Mouse (Mus musculus): ENCODE results near the gene Defb43. TPM values are rescaled to one million over a fixed set of nuclear protein-coding genes. Genes with fewer than 3 reads are reported as not detected.

The Defb43 gene
- polyA plus RNA-seq, 1 experiment from 2014 or later, result not detected

GRCm38 (mm10) chr14:63013082-63013481 lies 1.5 kb downstream of the Defb43 start:
- H3K27ac ChIP-seq, result no peak overlapping the region
- H3K9me3 ChIP-seq (replicated peaks), result no peaks in the 10 kb centered on the region
- H3K27me3 ChIP-seq, result no peaks in the 10 kb centered on the region
- no peak overlapping the region for H3K4me2 ChIP-seq
- H3K36me3 ChIP-seq (ENCODE audit: poor library complexity, severe bottlenecking), result no peaks in the 10 kb centered on the region
- H3K4me3 ChIP-seq, result no peak overlapping the region
- H3K4me1 ChIP-seq, result no peaks in the 10 kb centered on the region
- no peak overlapping the region for H3K9ac ChIP-seq
- WGBS, result 81% methylated on average over 4 of the region's 4 CpGs
- ATAC-seq, result no peak

- Histone ChIP-seq H3K36me3 (ENCODE audit: poor library complexity, severe bottlenecking) (no peaks in the 10 kb centered on the region), H3K4me3 (no peak overlapping the region), H3K9ac (no peak overlapping the region), H3K27ac (no peak overlapping the region), H3K4me2 (no peak overlapping the region), H3K27me3 (no peaks in the 10 kb centered on the region), H3K4me1 (no peaks in the 10 kb centered on the region), H3K9me3 (replicated peaks) (no peaks in the 10 kb centered on the region)
- WGBS, result 94% methylated on average over 4 of the region's 4 CpGs
- no peak for ATAC-seq
Observed at GRCm38 (mm10) chr14:63014667-63015066, 3.1 kb downstream of the Defb43 start.

GRCm38 (mm10) chr14:63020524-63021156 lies 9.1 kb downstream of the Defb43 start:
- no peaks in the 10 kb centered on the region for H3K4me1 ChIP-seq
- no peak overlapping the region for H3K4me3 ChIP-seq
- no peaks in the 10 kb centered on the region for H3K36me3 ChIP-seq (ENCODE audit: poor library complexity, severe bottlenecking)
- no peak overlapping the region for H3K4me2 ChIP-seq
- WGBS, result 64% methylated on average over 6 of the region's 6 CpGs
- no peaks in the 10 kb centered on the region for H3K9me3 ChIP-seq (replicated peaks)
- no peaks in the 10 kb centered on the region for H3K27me3 ChIP-seq
- H3K27ac ChIP-seq, result no peak overlapping the region
- no peak overlapping the region for H3K9ac ChIP-seq
- no peak for ATAC-seq

- Histone ChIP-seq H3K9ac (no peak within 1 kb of the TSS), H3K27me3 (no peaks in the 10 kb centered on the region), H3K36me3 (ENCODE audit: poor library complexity, severe bottlenecking) (no peaks in the 10 kb centered on the region), H3K4me2 (no peak within 1 kb of the TSS), H3K4me1 (no peaks in the 10 kb centered on the region), H3K9me3 (replicated peaks) (no peaks in the 10 kb centered on the region), H3K4me3 (no peak within 1 kb of the TSS), H3K27ac (no peak within 1 kb of the TSS)
- WGBS, result 81% methylated on average over 3 of the region's 3 CpGs
- no peak for ATAC-seq
Observed at GRCm38 (mm10) chr14:63046691-63047090, 35.1 kb downstream of the Defb43 start, which contains the start of gene Defb42. TSS of gene Defb42 (plus strand) at chr14:63046991.

- no peak within 1 kb of the TSS for H3K9ac ChIP-seq
- WGBS, result 74% methylated on average over 12 of the region's 14 CpGs
Observed at GRCm38 (mm10) chr14:63049910-63050370, 38.4 kb downstream of the Defb43 start, which contains the start of gene Defb30. TSS of gene Defb30 (minus strand) at chr14:63049960.

GRCm38 (mm10) chr14:63050769-63051168 lies 39.2 kb downstream of the Defb43 start:
- ATAC-seq, result no peak
- no peak overlapping the region for H3K27ac ChIP-seq
- H3K4me3 ChIP-seq, result no peak overlapping the region
- no peak overlapping the region for H3K4me2 ChIP-seq
- no peaks in the 10 kb centered on the region for H3K36me3 ChIP-seq (ENCODE audit: poor library complexity, severe bottlenecking)
- peaks cover 5% of the 10 kb centered on the region; the same call in 1 of the 2 replicates for H3K4me1 ChIP-seq
- WGBS, result 40% methylated on average over 5 of the region's 5 CpGs
- H3K27me3 ChIP-seq, result no peaks in the 10 kb centered on the region
- H3K9ac ChIP-seq, result no peak overlapping the region
- no peaks in the 10 kb centered on the region for H3K9me3 ChIP-seq (replicated peaks)

More at GRCm38 (mm10) chr14:63049910-63050370, 38.4 kb downstream of the Defb43 start, which contains the start of gene Defb30:
- Histone ChIP-seq H3K4me1 (peaks cover 5% of the 10 kb centered on the region; the same call in 1 of the 2 replicates), H3K27ac (no peak within 1 kb of the TSS), H3K9me3 (replicated peaks) (no peaks in the 10 kb centered on the region), H3K4me2 (no peak within 1 kb of the TSS), H3K27me3 (no peaks in the 10 kb centered on the region), H3K36me3 (ENCODE audit: poor library complexity, severe bottlenecking) (no peaks in the 10 kb centered on the region), H3K4me3 (no peak within 1 kb of the TSS)
- ATAC-seq, result no peak

- Histone ChIP-seq H3K4me1 (peaks cover 5% of the 10 kb centered on the region; the same call in 1 of the 2 replicates), H3K36me3 (ENCODE audit: poor library complexity, severe bottlenecking) (no peaks in the 10 kb centered on the region), H3K27ac (no peak overlapping the region), H3K9me3 (replicated peaks) (no peaks in the 10 kb centered on the region), H3K4me3 (no peak overlapping the region), H3K4me2 (no peak overlapping the region), H3K27me3 (no peaks in the 10 kb centered on the region), H3K9ac (no peak overlapping the region; the same call in 1 of the 2 replicates)
- peak; percentile 83 for ATAC-seq
- 28% methylated on average over 6 of the region's 6 CpGs for WGBS
Observed at GRCm38 (mm10) chr14:63054729-63055128, 43.2 kb downstream of the Defb43 start.

GRCm38 (mm10) chr14:63060361-63060760 lies 48.8 kb downstream of the Defb43 start:
- Histone ChIP-seq H3K4me3 (no peak overlapping the region), H3K27me3 (no peaks in the 10 kb centered on the region), H3K9ac (no peak overlapping the region), H3K27ac (no peak overlapping the region), H3K36me3 (ENCODE audit: poor library complexity, severe bottlenecking) (no peaks in the 10 kb centered on the region), H3K4me2 (no peak overlapping the region), H3K9me3 (replicated peaks) (no peaks in the 10 kb centered on the region), H3K4me1 (no peaks in the 10 kb centered on the region)
- ATAC-seq, result no peak
- 83% methylated on average over 10 of the region's 10 CpGs for WGBS

- Histone ChIP-seq H3K27me3 (no peaks in the 10 kb centered on the region), H3K9me3 (replicated peaks) (no peaks in the 10 kb centered on the region), H3K36me3 (ENCODE audit: poor library complexity, severe bottlenecking) (no peaks in the 10 kb centered on the region), H3K4me3 (no peak overlapping the region), H3K9ac (no peak overlapping the region), H3K4me2 (no peak overlapping the region), H3K4me1 (peaks cover 3% of the 10 kb centered on the region; the same call in 1 of the 2 replicates), H3K27ac (no peak overlapping the region)
- ATAC-seq, result no peak
- 93% methylated on average over 2 of the region's 2 CpGs for WGBS
Observed at GRCm38 (mm10) chr14:63062184-63062583, 50.6 kb downstream of the Defb43 start.

GRCm38 (mm10) chr14:63065391-63065790 lies 53.8 kb downstream of the Defb43 start:
- Histone ChIP-seq H3K4me3 (no peak overlapping the region), H3K9ac (no peak overlapping the region), H3K27ac (no peak overlapping the region), H3K4me2 (no peak overlapping the region), H3K9me3 (replicated peaks) (no peaks in the 10 kb centered on the region), H3K4me1 (peaks cover 3% of the 10 kb centered on the region; the same call in 1 of the 2 replicates), H3K36me3 (ENCODE audit: poor library complexity, severe bottlenecking) (no peaks in the 10 kb centered on the region), H3K27me3 (no peaks in the 10 kb centered on the region; the same call in 1 of the 2 replicates)
- ATAC-seq, result no peak
- WGBS, result 84% methylated on average over 5 of the region's 5 CpGs

GRCm38 (mm10) chr14:63066630-63067310 lies 55.2 kb downstream of the Defb43 start:
- no peak overlapping the region for H3K27ac ChIP-seq
- H3K27me3 ChIP-seq, result no peaks in the 10 kb centered on the region; the same call in 1 of the 2 replicates
- ATAC-seq, result 0 out of 2 replicates have a peak, but pooled peaks have one; percentile 41
- no peaks in the 10 kb centered on the region for H3K36me3 ChIP-seq (ENCODE audit: poor library complexity, severe bottlenecking)
- H3K4me3 ChIP-seq, result no peak overlapping the region
- peak overlapping the region; percentile 38 for H3K4me2 ChIP-seq
- H3K9ac ChIP-seq, result no peak overlapping the region
- WGBS, result 38% methylated on average over 16 of the region's 16 CpGs
- H3K4me1 ChIP-seq, result peaks cover 3% of the 10 kb centered on the region; the same call in 1 of the 2 replicates
- no peaks in the 10 kb centered on the region for H3K9me3 ChIP-seq (replicated peaks)

All from forebrain, embryonic 13.5 days (tissue).